Mouse (Mus musculus) frontal cortex, adult (tissue): ENCODE data around the gene Plaur.
"Not testable (repeated sequence)": the region's sequence is repeated elsewhere in the genome, so short reads cannot be mapped to it uniquely, and the experiment has no call there.

Experiments
- ATAC-seq: cut with Nextera tagmentation; 2 replicates; pipeline ENCODE4 v1.9.2; 2017; ENCODE audit warnings: mild to moderate bottlenecking, moderate library complexity, mixed read lengths; ENCODE audit not compliant: low TSS enrichment

Plaur gene

DNA sequence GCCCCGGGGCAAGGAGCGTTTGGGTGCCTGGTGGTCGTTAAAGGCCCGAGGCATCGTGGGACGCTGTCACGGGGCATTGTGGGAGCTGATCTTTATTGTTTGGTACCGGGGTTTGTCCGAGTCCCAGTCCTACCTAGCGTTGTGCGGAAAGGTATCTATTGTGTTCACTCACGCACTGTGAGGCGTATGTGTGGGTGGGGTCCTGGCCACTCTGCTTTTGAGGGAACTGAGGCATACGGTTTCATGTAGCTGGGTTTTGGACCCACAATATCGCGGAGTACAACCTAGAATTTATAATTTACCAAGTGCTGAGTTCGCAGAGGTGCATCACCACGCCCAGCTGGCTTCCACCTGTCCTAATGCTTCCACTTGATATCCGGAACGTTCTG, 45.4 kb downstream of the Plaur start:
- peak; percentile 2; the same call in 1 of the 2 replicates for ATAC-seq

DNA sequence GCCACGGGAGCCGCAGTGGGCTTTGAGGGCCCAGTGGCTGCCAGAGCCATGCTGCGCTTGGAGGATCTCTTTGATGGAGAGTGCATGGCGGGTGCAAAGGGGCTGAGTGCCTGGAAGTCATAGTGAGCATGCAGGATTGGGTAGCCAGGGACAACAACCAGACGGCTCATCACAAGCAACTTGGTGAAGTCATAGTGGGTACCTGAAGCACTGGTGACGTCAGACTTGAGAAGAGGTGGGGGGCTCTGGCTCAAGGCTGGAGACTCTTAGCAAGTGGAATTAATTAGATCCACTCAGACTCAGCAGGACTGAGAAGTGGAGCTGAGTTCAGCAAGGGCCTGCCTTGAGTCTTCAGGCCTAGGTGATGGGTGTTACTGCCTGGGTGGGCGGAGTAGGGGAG, 50.1 kb downstream of the Plaur start, which contains the start of gene AC161166.1:
TSS of gene AC161166.1 (minus strand) at position 101 of the 400 bp plus-strand sequence.
- no peak for ATAC-seq

DNA sequence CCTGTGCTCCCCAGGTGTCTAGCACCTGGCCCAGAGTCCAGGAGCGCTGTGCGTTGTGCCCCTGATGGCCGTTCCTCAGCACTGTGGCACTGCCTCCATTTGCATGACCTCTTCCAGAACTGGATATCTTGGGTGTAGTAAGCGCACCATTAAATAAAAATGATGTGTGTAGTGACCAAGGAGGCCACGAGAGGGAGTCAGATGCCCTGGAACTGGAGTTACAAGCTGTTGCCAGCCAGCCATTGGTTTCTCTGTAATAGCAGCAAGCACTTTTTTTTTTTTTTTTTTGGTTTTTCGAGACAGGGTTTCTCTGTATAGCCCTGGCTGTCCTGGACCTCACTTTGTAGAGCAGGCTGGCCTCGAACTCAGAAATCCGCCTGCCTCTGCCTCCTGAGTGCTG, 54.0 kb downstream of the Plaur start:
- not testable (repeated sequence) for ATAC-seq

DNA sequence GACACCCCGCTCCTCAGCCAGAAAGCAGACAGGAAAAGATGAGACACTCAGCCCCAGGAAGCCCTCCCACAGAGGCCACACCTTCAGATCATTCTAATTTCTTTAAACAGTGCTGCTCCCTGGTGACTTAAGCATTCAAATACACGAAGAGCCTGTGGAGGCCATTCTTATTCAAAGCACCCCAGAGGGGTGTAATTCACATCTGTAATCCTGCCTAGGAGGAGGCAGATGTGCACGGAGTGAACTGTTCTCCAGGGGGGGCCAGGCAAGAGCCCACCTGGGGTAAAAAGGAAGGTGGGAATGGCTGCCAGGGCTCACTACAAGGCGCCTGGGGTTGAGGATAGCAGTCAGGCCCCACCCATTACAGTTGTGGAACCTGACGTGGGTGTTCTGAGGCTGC, 54.8 kb downstream of the Plaur start:
- no peak for ATAC-seq

- peak; percentile 97 for ATAC-seq
Measured at GRCm38 (mm10) chr7:24517654-24518053, 55.4 kb downstream of the Plaur start.

- ATAC-seq, result no peak
Measured at GRCm38 (mm10) chr7:24519130-24519529, 56.8 kb downstream of the Plaur start.

GRCm38 (mm10) chr7:24520054-24520453, 57.8 kb downstream of the Plaur start:
- ATAC-seq, result not testable (repeated sequence)

GRCm38 (mm10) chr7:24522805-24523204, 60.5 kb downstream of the Plaur start:
- ATAC-seq, result no peak

DNA sequence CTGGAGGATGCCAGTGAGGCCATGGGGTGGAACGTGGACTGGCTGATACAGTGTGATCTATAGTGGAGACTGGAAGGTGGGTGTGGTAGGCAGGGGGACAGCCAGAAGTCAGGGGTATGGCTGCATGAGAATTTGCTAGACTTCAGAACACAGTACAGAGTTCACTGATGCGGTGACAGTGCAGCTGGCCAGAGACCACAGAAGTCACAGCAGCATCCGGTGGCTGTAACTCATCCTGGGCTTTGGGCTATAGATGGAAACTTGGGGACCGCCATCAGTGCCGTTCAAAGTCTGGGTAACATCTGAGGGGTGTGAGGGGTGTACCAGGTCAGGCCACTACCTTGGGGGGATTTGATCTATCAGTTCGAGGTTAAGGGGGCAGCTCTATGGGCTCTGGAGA, 61.4 kb downstream of the Plaur start:
- ATAC-seq, result no peak

DNA sequence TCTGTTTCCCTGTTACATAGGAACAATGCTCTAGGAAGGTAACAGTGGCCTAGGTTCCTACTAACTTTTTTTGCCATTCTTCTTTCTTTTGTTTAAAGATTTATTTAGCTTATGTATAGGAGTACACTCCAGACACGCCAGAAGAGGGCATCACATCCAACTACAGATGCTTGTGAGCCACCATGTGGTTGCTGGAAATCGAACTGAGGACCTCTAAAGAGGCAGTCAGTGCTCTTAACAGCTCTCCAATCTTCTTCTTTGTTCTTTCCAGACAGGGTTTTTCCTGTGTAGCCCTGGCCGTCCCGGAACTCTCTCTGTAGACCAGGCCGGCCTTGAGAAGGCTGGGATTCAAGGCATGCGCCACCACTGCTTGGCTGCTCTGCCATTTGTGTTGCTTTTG, 62.7 kb downstream of the Plaur start:
- no peak for ATAC-seq
